Mouse (Mus musculus) C2C12 (cell line): ENCODE results near the gene Ssc4d.

Source experiments
- CEBPB ChIP-seq: IDR thresholded peaks from one replicate; pipeline ENCODE4 v1.6.1; 2011; ENCODE audit warnings: low read depth, mild to moderate bottlenecking, control low read depth, moderate library complexity
- CTCF ChIP-seq: IDR thresholded peaks from one replicate; pipeline ENCODE4 v1.5.1; 2011; ENCODE audit not compliant: control insufficient read depth, insufficient read depth, insufficient read length
- FOSL1 ChIP-seq: IDR thresholded peaks from one replicate; pipeline ENCODE4 v1.8.0; 2011; ENCODE audit warnings: mild to moderate bottlenecking, low read length; ENCODE audit not compliant: poor library complexity, insufficient read depth, severe bottlenecking
- MAX ChIP-seq: IDR thresholded peaks from one replicate; pipeline ENCODE4 v1.6.1; 2011; ENCODE audit warnings: mild to moderate bottlenecking, control low read depth
- MYOD1 ChIP-seq: IDR thresholded peaks from one replicate; pipeline ENCODE4 v1.6.1; 2011; ENCODE audit warnings: low read depth; ENCODE audit not compliant: control insufficient read depth, insufficient read length
- USF1 ChIP-seq: IDR thresholded peaks from one replicate; pipeline ENCODE4 v1.6.1; 2011; ENCODE audit warnings: low read depth, mild to moderate bottlenecking, control low read depth, moderate library complexity

DNA sequence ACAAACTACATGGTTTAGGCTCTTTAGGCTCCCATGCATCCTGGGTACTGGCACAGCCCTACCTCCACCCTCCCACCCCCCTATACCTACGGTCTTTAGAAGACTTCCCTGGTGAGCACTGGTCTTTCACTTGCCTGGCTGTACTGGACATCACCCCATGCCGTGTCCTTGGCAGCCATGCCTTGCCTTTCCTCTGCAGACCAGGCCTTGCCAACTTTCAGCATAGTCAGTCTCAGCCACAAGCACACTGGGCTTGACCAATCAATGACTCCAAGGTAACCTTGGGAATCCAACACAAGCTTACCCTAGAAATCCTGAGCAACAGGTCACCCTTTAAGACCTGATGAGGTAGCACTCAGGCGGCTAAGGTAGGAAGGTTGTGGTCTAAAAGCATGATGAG, 57.7 kb downstream of the Ssc4d start:
- no peak for TF ChIP-seq CTCF
- no peak for TF ChIP-seq MAX
- TF ChIP-seq MYOD1, result no peak
- TF ChIP-seq USF1, result no peak
- TF ChIP-seq CEBPB, result no peak
- TF ChIP-seq FOSL1, result no peak
